ENCODE assay signal across 7 mouse cellular contexts in the genomic region with DNA sequence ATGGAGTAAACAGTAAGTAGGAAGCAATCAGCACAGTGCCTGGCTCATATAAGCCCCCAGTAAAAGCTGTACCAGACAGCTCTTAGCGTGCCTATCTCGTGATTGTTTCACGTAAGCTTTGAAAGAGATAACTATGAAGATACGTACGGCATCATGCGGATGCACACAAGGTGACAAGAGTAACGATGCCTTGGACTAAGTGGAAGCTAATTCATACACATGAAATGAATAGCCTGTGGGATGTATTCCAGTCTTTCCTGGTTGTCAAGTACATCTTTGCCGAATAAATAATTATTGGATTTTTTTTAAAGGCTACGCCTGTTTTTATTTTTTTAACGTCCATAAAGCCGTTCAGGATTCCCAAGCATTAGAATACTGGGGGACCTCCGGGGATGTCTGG. TPM values are rescaled to one million over a fixed set of nuclear protein-coding genes. Genes with fewer than 3 reads are reported as not detected.
DNase-seq lines count a peak whose midpoint lies in the region; ATAC-seq and TF ChIP-seq lines count a peak whose summit lies in the region.

No protein-coding gene starts in this region.

- H3K27me3 ChIP-seq in lung, embryonic 15.5 days, result no peaks in the 10 kb centered on the region
- H3K27me3 ChIP-seq in forebrain, embryonic 16.5 days (replicated peaks; ENCODE audit: control insufficient read depth, insufficient read depth, low read length), result no peaks in the 10 kb centered on the region
- H3K27me3 ChIP-seq in limb, embryonic 14.5 days (ENCODE audit: control insufficient read depth, insufficient read depth, low read length), result no peaks in the 10 kb centered on the region
- H3K27me3 ChIP-seq in stomach, embryonic 14.5 days (ENCODE audit: control insufficient read depth, insufficient read depth, low read length), result no peaks in the 10 kb centered on the region

- no peak for ATAC-seq in lung, embryonic 15.5 days (ENCODE audit: borderline replicate concordance, extremely low read depth, low FRiP score, low TSS enrichment)
- 0 out of 2 replicates have a peak, but pooled peaks have one; percentile 14 for ATAC-seq in forebrain, embryonic 16.5 days
- no peak for ATAC-seq in limb, embryonic 14.5 days (ENCODE audit: low FRiP score, low read depth)
- ATAC-seq in stomach, embryonic 14.5 days (ENCODE audit: insufficient number of reproducible peaks, insufficient read depth, low FRiP score, low read depth), result no peak
- ATAC-seq in monocyte, adult 5-6 weeks (replicated peaks; ENCODE audit: insufficient number of reproducible peaks, low FRiP score, low TSS enrichment, poor library complexity, severe bottlenecking), result no peak

- H3K4me1 ChIP-seq in lung, embryonic 15.5 days, result peaks cover 6% of the 10 kb centered on the region; the same call in 1 of the 2 replicates
- peaks cover 5% of the 10 kb centered on the region; the same call in 1 of the 2 replicates for H3K4me1 ChIP-seq in forebrain, embryonic 16.5 days (replicated peaks; ENCODE audit: control insufficient read depth, insufficient read depth, low read length)
- H3K4me1 ChIP-seq in limb, embryonic 14.5 days (ENCODE audit: control insufficient read depth, insufficient read depth, low read length), result no peaks in the 10 kb centered on the region
- no peaks in the 10 kb centered on the region for H3K4me1 ChIP-seq in stomach, embryonic 14.5 days (ENCODE audit: control insufficient read depth, insufficient read depth, low read length)

- 59% methylated on average over 12 of the region's 12 CpGs for WGBS in lung, embryonic 15.5 days
- 56% methylated on average over 12 of the region's 12 CpGs for WGBS in forebrain, embryonic 16.5 days
- 59% methylated on average over 12 of the region's 12 CpGs for WGBS in limb, embryonic 14.5 days
- WGBS in stomach, embryonic 14.5 days, result 56% methylated on average over 12 of the region's 12 CpGs

- H3K9ac ChIP-seq in lung, embryonic 15.5 days, result peak overlapping the region; percentile 8
- H3K9ac ChIP-seq in forebrain, embryonic 16.5 days (replicated peaks; ENCODE audit: low read depth, low read length), result no peak overlapping the region
- H3K9ac ChIP-seq in limb, embryonic 14.5 days (ENCODE audit: low read depth, low read length, severe bottlenecking), result no peak overlapping the region
- no peak overlapping the region for H3K9ac ChIP-seq in stomach, embryonic 14.5 days (replicated peaks; ENCODE audit: low read depth, low read length)

- peak overlapping the region; percentile 51 for H3K27ac ChIP-seq in lung, embryonic 15.5 days
- H3K27ac ChIP-seq in forebrain, embryonic 16.5 days (ENCODE audit: low read length), result peak overlapping the region; percentile 56
- H3K27ac ChIP-seq in limb, embryonic 14.5 days (replicated peaks; ENCODE audit: low read depth, low read length), result peak overlapping the region; percentile 26; the same call in 1 of the 2 replicates
- H3K27ac ChIP-seq in stomach, embryonic 14.5 days (ENCODE audit: low read length), result no peak overlapping the region

- H3K9me3 ChIP-seq in lung, embryonic 15.5 days, result no peaks in the 10 kb centered on the region
- peaks cover 8% of the 10 kb centered on the region for H3K9me3 ChIP-seq in forebrain, embryonic 16.5 days (ENCODE audit: control insufficient read depth, low read length)
- no peaks in the 10 kb centered on the region; the same call in 1 of the 2 replicates for H3K9me3 ChIP-seq in limb, embryonic 14.5 days (ENCODE audit: control insufficient read depth, low read length)
- peaks cover 4% of the 10 kb centered on the region; the same call in 1 of the 2 replicates for H3K9me3 ChIP-seq in stomach, embryonic 14.5 days (ENCODE audit: control insufficient read depth, low read depth, low read length)

- DNase-seq in lung, postnatal 10 days, result no peak
- DNase-seq in limb, embryonic 14.5 days (ENCODE audit: low spot score), result no peak
- no peak for DNase-seq in ovary, adult 18-20 months (ENCODE audit: low spot score)

- H3K4me2 ChIP-seq in lung, embryonic 15.5 days, result peak overlapping the region; percentile 40
- H3K4me2 ChIP-seq in forebrain, embryonic 16.5 days (ENCODE audit: low read length), result peak overlapping the region; percentile 39
- peak overlapping the region; percentile 59 for H3K4me2 ChIP-seq in limb, embryonic 14.5 days (replicated peaks; ENCODE audit: low read depth, low read length, severe bottlenecking)
- peak overlapping the region; percentile 26 for H3K4me2 ChIP-seq in stomach, embryonic 14.5 days (replicated peaks; ENCODE audit: low read depth, low read length)

- peaks cover 95% of the 10 kb centered on the region for H3K36me3 ChIP-seq in lung, embryonic 15.5 days
- H3K36me3 ChIP-seq in forebrain, embryonic 16.5 days (ENCODE audit: control insufficient read depth, insufficient read depth), result peaks cover 68% of the 10 kb centered on the region
- H3K36me3 ChIP-seq in limb, embryonic 14.5 days (ENCODE audit: control insufficient read depth, insufficient read depth, low read length), result peaks cover 91% of the 10 kb centered on the region
- H3K36me3 ChIP-seq in stomach, embryonic 14.5 days (ENCODE audit: control insufficient read depth, insufficient read depth, low read length), result peaks cover 84% of the 10 kb centered on the region

- peak overlapping the region; percentile 47 for H3K4me3 ChIP-seq in lung, embryonic 15.5 days
- peak overlapping the region; percentile 5 for H3K4me3 ChIP-seq in forebrain, embryonic 16.5 days (replicated peaks; ENCODE audit: low read length)
- peak overlapping the region; percentile 45 for H3K4me3 ChIP-seq in limb, embryonic 14.5 days (replicated peaks; ENCODE audit: low read length)
- H3K4me3 ChIP-seq in stomach, embryonic 14.5 days (ENCODE audit: low read depth, low read length), result no peak overlapping the region

- TF ChIP-seq POLR2A in limb, embryonic 14.5 days (IDR thresholded peaks at IDR 0.05; ENCODE audit: borderline replicate concordance, extremely low read depth, insufficient read depth, insufficient read length), result no peak

RNA-seq across cellular contexts. Expression of a gene that starts 0.4 kb away (rescaled TPM):
- 27.1 and 28.5 TPM in 2 replicates for polyA plus RNA-seq in lung, embryonic 15.5 days (2015; fragmentation: Nextera tagmentation; extraction: Ambion mirVana)
- 29.3 and 32.8 TPM in 2 replicates for polyA plus RNA-seq in forebrain, embryonic 16.5 days (2015; fragmentation: Nextera tagmentation; extraction: Ambion mirVana)
- polyA plus RNA-seq in limb, embryonic 14.5 days (2012; rRNA removed), result 11.8 and 18.6 TPM in 2 replicates
- 26.8 and 27.2 TPM in 2 replicates for polyA plus RNA-seq in limb, embryonic 14.5 days (2014; fragmentation: Nextera tagmentation; extraction: Ambion mirVana)
- polyA plus RNA-seq in stomach, embryonic 14.5 days (2014; fragmentation: Nextera tagmentation; extraction: Ambion mirVana), result 26.5 and 30.1 TPM in 2 replicates
- total RNA-seq in monocyte, adult 5-6 weeks (2017), result 10.0 to 12.9 TPM (median 10.6 TPM) in 3 replicates

RNA-seq across cellular contexts. Expression of a gene that starts 17.1 kb away (rescaled TPM):
- polyA plus RNA-seq in lung, embryonic 15.5 days (2015; fragmentation: Nextera tagmentation; extraction: Ambion mirVana), result 97.7 and 104 TPM in 2 replicates
- 173 and 174 TPM in 2 replicates for polyA plus RNA-seq in forebrain, embryonic 16.5 days (2015; fragmentation: Nextera tagmentation; extraction: Ambion mirVana)
- 148 and 194 TPM in 2 replicates for polyA plus RNA-seq in limb, embryonic 14.5 days (2012; rRNA removed)
- 151 and 153 TPM in 2 replicates for polyA plus RNA-seq in limb, embryonic 14.5 days (2014; fragmentation: Nextera tagmentation; extraction: Ambion mirVana)
- polyA plus RNA-seq in stomach, embryonic 14.5 days (2014; fragmentation: Nextera tagmentation; extraction: Ambion mirVana), result 120 and 122 TPM in 2 replicates
- total RNA-seq in monocyte, adult 5-6 weeks (2017), result 74.4 to 107 TPM (median 101 TPM) in 3 replicates

RNA-seq across cellular contexts. Expression of a gene that starts 49.7 kb away (rescaled TPM):
- 134 and 143 TPM in 2 replicates for polyA plus RNA-seq in lung, embryonic 15.5 days (2015; fragmentation: Nextera tagmentation; extraction: Ambion mirVana)
- polyA plus RNA-seq in forebrain, embryonic 16.5 days (2015; fragmentation: Nextera tagmentation; extraction: Ambion mirVana), result 22.3 and 26.0 TPM in 2 replicates
- 444 and 565 TPM in 2 replicates for polyA plus RNA-seq in limb, embryonic 14.5 days (2012; rRNA removed)
- 184 and 198 TPM in 2 replicates for polyA plus RNA-seq in limb, embryonic 14.5 days (2014; fragmentation: Nextera tagmentation; extraction: Ambion mirVana)
- 147 and 150 TPM in 2 replicates for polyA plus RNA-seq in stomach, embryonic 14.5 days (2014; fragmentation: Nextera tagmentation; extraction: Ambion mirVana)
- total RNA-seq in monocyte, adult 5-6 weeks (2017), result 3.7 to 18.6 TPM (median 15.7 TPM) in 3 replicates

RNA-seq across cellular contexts. Expression of a gene that starts 59.6 kb away (rescaled TPM):
- polyA plus RNA-seq in lung, embryonic 15.5 days (2015; fragmentation: Nextera tagmentation; extraction: Ambion mirVana), result 8.0 and 8.5 TPM in 2 replicates
- polyA plus RNA-seq in forebrain, embryonic 16.5 days (2015; fragmentation: Nextera tagmentation; extraction: Ambion mirVana), result 0.32 and 0.67 TPM in 2 replicates
- polyA plus RNA-seq in limb, embryonic 14.5 days (2012; rRNA removed), result 3.9 and 4.7 TPM in 2 replicates
- polyA plus RNA-seq in limb, embryonic 14.5 days (2014; fragmentation: Nextera tagmentation; extraction: Ambion mirVana), result 2.6 and 4.4 TPM in 2 replicates
- polyA plus RNA-seq in stomach, embryonic 14.5 days (2014; fragmentation: Nextera tagmentation; extraction: Ambion mirVana), result 21.9 and 22.3 TPM in 2 replicates
- total RNA-seq in monocyte, adult 5-6 weeks (2017), result 0.68 to 0.75 TPM in 2 of 3 replicates, not detected in the other
